Mouse (Mus musculus): ENCODE measurements around the gene Atp5l. TPM values are rescaled to one million over a fixed set of nuclear protein-coding genes. Genes with fewer than 3 reads are reported as not detected.

The Atp5l gene
- total RNA-seq, 2 experiments from 2014 or later: 605 to 637 TPM

Other genes starting within 250 kb of the Atp5l start
- gene Treh, start 247.5 kb downstream of the Atp5l start, total RNA-seq (2021): not detected
- 10 to 100 TPM; 41.2 to 48.9 TPM for gene Phldb1, start 185.5 kb downstream of the Atp5l start, total RNA-seq (2021)
- gene Arcn1, start 152.9 kb downstream of the Atp5l start, total RNA-seq (2021): 100 to 1,000 TPM; 173 to 185 TPM
- 10 to 100 TPM; 68.9 to 97.6 TPM for gene Ift46, start 152.8 kb downstream of the Atp5l start, total RNA-seq (2021)
- 1 to 10 TPM; 2.2 to 8.8 TPM for gene Tmem25, start 121.4 kb downstream of the Atp5l start, total RNA-seq (2021)
- 1 to 10 TPM; 1.2 to 4.1 TPM for gene Ttc36, start 117.7 kb downstream of the Atp5l start, total RNA-seq (2021)
- 10 to 100 TPM; 31.9 to 38.3 TPM for gene Kmt2a, start 39.4 kb downstream of the Atp5l start, total RNA-seq (2021)
- 100 to 1,000 TPM in 1 of 2 experiments, 10 to 100 TPM in 1; 97.9 to 105 TPM for gene Ube4a, start 44.9 kb upstream of the Atp5l start, total RNA-seq (2021)
- under 1 TPM in 1 of 2 experiments, not detected in 1; 0.30 TPM for gene Cd3g, start 59.7 kb upstream of the Atp5l start, total RNA-seq (2021)
- gene Cd3d, start 61.0 kb upstream of the Atp5l start, total RNA-seq (2021): 1 to 10 TPM in 1 of 2 experiments, not detected in 1; 1.5 TPM
- gene Cd3e, start 88.9 kb upstream of the Atp5l start, total RNA-seq (2021): under 1 TPM in 1 of 2 experiments, not detected in 1; 0.60 TPM
- 10 to 100 TPM in 1 of 2 experiments, 1 to 10 TPM in 1; 8.3 to 10.4 TPM for gene Mpzl2, start 119.1 kb upstream of the Atp5l start, total RNA-seq (2021)
- 10 to 100 TPM in 1 of 2 experiments, 1 to 10 TPM in 1; 5.3 to 12.2 TPM for gene Mpzl3, start 134.4 kb upstream of the Atp5l start, total RNA-seq (2021)
- gene Jaml, start 158.4 kb upstream of the Atp5l start, total RNA-seq (2021): 1 to 10 TPM; 1.9 to 3.1 TPM
- gene Scn2b, start 197.0 kb upstream of the Atp5l start, total RNA-seq (2021): 10 to 100 TPM; 10.6 to 15.7 TPM
- under 1 TPM; 0.60 to 0.66 TPM for gene Scn4b, start 217.7 kb upstream of the Atp5l start, total RNA-seq (2021)